Mouse (Mus musculus) fibroblast of lung, adult 2 months (primary cell): ENCODE measurements around the gene Tcp11.

Experiments used
- DNase-seq: peaks from one replicate; pipeline ENCODE4 v3.0.0-alpha.2; 2011; ENCODE audit warnings: low read depth

Tcp11 gene

DNA sequence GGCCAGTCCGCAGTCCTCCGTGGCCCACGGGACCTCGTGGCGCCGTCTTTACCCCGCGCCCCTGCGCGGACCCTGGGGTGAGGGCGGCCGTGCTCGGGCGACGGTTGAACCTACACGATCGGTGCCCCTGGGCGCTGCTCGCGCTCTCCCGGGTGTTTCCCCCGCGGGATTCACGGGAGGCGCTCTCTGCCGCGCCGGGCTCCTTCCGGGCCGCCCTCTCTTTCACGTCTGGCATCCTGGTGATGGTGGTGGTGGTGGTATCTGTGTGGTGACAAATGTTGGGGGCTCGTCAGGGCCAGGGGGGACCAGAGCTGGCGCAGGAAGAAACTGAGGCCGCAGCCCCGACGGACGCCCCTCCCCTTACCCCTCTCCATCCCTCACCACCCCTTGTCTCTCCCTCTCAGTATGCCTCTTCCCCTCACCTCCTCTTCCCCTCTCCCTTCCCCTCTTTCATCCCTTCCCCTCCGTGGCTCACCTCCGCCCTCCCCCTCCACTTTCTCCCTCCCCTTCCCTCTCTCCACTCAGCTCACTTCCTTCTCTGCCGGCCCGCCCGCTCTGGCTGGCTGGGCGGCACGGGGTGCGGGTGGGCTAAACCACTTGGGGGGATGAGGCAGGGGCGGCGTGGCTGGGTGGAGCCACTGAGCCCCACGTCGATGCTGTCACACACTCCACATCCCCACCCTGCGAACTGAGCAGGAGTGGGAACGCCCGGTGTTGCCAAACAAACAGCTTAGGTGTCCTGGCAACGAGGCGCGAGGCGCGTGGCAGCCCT, at the start of gene Tcp11:
TSS of gene Tcp11 (minus strand) at position 595 of the 772 bp plus-strand sequence.
- no peak for DNase-seq

DNA sequence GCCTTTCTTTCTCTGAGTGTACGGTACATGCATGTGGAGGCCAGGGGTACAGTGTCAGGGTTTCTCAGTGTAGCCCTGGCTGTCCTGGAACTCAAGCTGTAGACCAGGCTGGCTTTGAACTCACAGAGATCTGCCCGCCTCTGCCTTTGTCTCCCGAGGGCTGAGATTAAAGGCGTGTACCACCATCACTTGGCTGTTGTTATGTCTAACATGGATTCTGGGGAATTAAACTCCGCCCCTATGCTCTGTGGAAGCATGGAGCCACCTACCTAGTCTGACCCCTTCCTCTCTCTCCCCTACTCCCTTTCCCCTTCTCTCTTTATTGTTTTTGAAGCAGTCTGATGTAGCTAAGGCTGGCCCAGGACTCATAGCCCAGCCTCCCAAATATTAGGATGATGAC, 49.4 kb upstream of the Tcp11 start:
- DNase-seq, result no peak

DNA sequence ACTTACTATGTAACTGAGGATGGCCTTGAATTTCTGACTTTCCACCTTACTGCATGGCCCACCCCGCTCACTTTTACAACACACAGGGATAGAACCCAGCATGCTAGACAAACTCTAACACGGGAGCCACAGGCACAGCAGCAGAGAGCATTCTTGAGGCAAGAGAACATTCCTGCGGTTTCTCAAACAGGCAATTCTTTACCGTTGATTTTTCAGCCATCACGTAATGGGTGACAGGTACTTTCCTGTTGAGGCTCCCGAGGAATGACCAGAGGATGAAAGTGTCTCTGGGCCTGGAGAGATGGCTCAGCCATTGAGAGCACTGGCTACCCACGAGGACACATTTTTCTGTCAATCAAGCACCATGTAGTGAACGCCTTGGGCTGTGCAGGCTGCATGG, 43.9 kb upstream of the Tcp11 start:
- DNase-seq, result peak; percentile 21

DNA sequence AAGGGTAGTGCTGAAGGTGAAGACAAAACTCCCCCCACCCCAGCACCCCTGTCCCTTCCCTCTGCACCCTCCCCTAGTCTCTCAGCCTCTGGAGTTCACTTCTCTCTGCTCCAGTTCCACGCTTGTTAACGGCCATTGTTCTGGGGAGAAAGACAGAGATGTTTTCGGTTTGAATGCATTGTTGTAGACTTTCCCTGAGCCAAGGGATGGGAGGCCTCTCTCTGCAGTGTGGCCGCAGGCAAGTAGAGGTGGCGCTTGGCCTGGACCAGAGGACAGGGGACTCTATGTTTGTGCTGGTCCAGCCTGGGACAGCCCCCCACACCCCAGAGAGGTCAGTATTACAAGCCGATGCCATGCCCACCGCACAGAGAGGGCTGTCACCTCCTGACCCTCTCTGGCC, 43.2 kb upstream of the Tcp11 start:
- no peak for DNase-seq

DNA sequence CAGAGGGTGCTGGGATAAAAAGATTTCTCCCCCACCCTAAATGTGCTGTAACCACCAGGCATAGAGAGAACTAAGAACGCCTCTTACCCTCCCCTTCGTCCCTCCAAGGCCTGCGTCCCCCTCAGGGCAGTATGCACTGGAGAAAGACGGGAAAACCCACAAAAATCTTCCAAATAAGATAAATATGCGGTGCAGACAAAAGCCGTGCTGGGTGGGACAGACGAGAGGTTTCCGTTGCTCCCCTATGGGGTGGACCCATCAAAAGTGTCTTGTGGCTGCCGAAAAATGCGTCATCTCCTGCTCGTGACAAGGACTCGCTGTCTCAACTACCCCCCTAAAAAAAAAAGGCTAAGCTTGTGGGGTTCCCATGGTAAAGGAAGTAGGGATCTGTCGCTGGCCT, 42.5 kb upstream of the Tcp11 start:
- DNase-seq, result no peak

DNA sequence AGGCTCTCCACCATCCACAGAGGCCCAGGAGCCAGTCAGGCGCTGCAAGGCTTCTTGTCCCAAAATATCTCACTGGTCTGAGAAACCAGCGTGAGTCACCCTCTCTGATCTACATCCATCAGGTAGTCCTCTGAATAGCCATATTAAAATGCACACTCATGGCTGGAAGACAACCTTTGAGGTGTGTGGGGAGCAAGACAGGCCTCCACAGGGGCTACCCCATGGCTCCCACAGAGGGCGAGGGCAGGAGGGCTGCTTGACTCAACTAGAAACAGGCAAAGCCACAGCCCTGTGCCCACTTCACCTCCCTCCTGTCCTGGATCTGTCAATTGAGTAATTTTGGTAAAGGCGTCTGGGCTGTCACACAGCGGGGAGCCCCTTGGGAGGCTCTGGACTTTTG, 40.0 kb upstream of the Tcp11 start:
- no peak for DNase-seq

DNA sequence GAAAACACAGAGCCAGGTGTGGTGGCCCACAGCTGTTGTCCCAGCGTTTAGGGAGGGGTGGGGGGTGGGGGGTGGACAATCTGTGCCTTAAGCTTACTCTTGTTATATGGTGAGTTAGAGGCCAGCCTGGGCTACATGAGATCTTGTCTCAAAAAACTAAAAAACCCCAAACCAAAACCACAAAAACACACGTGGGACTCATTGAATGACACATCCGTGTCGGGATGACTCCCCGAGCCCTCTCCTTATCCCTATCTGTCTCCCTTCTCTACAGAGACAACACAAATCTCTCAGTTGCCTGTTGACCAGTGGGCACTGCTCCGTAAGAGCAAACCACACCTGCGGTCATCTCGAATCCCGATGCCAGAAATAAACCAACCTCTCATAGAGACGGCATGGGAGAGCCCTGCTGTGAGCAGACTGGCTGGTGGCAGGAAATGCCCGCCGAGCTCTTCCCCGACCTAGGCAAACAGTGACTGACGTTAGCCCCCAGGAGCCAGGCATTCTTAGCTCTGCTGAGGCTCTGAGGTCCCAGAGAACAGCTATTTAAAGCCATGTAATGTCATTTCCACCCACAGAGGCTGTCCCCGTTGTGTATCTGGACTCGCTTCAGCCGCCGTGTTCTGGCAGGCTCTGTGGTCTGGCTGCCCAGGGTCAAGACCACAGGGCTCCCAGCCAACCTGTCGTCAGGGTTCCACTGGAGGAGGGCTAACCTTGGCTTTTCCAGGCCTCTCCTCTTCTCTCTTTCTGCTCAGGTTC, 37.2 kb upstream of the Tcp11 start:
- no peak for DNase-seq

DNA sequence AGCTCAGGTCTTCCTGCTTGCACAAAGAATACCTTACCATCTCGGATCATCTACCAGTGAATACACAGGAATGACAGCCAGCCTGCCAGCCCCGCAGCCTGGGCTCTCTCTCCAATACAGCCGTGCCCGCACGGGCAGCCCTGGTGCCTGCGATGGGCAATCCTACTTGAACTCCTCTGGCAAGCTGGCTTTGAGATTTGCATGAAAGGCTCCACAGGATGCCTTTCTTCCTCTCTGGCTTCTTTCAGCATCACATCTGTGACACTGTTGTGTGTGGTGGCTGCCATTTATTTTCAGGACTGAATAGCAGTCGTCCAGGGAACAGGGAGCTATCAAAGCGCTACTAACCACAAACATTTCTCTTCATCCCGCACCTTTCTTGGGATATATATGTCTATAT, 35.9 kb upstream of the Tcp11 start:
- no peak for DNase-seq

DNA sequence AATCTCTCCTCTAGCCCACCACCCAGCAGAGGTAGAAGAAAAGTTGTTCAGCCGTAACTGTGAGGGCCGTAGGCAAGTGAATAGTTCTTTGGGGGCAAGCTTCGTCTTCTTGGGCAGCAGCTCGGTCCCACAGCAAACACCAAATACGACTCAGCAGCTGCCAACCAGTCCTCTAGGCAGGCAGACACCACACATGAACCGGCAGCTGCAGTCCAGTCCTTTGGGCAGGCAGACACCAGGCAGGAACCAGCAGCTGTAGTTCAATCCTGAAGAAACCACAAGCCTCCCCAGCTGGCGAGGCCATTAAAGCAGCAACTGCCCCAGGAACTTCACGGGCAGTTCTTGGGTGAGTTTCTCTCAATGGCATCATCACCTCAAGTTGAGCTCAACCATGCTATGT, 31.8 kb upstream of the Tcp11 start:
- DNase-seq, result no peak

DNA sequence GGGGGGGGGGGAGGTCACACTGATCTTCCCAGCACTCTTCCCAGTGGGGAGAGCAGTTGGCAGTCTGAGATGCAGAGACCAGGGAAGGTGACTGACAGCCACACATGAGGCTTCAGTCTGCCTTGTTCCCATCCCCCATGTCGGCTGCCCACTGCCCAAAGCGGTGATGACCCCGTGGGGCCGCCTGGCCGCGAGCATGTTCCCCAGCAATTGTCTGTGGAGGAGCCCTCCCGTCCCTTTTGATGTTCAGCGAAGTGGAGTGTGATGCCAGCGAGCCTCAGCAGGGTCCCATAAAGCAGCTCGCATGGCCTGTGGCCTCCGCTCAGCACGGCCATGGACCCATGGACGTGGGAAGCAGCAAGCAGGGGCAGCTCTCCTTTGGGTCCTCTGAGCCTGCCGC, 26.8 kb upstream of the Tcp11 start:
- no peak for DNase-seq

DNA sequence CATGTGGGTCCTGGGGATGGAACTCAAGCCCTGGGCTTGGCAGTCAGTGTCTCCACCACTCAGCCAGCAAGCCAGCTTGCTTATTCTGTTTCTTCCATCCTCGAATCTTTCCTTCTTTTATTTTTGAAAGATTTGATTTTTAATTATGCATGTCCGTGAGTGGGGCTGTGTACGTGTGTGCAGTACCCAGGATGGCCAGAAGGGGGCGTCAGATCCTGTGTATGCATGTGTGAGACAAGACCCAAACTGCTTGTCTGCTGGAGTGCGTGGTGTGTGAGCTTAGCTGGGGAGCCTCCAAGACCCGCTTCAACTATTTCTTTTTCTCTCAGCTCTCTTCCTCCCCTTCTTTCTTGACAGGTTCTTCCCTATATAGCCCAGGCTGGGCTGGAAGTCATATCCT, 25.9 kb upstream of the Tcp11 start:
- DNase-seq, result no peak

DNA sequence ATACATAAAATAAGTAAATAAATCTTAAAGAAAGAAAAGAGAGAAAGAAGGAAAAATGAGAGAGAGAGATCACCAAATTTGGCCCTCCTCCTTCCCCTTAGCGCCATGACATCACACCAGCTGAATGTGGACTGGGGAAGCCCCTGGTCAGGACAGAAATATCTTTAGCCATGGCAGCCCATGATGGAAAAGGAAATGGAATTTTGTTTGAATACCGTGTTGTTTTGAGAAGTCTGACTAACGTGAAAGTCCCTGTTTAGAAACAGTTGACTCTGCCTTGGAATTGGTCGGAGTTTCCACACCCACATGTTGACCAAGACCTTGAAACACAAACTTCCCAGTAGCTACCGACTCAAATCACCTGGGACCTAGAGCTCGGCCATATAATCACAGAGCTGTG, 24.0 kb upstream of the Tcp11 start:
- no peak for DNase-seq

DNA sequence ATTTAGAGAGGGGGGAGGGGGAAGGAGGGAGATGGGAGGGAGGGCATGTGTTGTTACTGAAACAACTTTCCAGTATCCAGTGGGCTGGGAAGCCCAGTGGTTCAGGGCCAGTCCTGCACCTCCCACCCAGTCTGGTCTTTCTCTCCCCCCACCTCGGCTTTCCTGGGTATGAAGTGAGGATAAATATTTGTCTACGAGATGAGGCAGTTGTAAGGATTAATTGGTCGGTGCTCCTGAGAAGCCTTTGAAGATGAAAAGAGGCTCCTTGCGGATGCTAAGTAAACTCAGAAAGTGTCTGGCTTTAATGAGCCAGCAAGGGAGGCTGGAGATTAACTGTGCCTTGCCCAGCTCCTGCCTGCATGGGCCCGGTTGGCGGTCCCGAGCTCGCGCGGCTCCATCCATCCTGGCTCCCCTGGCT, 21.5 kb upstream of the Tcp11 start:
- DNase-seq, result no peak

DNA sequence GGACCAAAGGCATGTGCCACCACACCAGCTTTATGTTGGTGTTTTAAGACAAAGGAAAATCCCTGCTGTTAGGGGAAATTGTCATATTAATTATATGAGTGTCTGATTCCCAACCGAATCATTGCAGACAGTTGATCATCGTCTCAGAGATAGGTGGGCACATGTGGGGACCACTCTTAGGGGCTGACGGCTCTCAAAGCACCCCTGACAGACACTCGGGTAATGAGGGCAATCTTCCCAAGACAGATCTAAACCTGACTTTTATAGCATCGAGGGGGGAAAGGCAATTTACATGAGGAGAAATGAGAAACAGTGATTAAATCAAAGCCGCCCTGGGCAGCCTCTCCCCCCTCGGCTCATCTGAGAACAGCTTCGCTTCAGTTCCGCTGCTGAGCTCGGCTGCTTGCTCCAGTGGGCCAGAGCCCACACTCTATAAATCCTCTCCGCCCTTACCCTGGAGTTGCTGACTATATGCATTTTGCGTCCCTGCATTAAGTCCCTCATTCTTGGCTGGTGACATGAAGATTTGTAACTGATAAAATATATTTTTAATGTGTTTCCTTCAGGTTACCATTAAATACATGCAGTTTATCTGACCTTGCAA, 20.9 kb upstream of the Tcp11 start:
- no peak for DNase-seq

DNA sequence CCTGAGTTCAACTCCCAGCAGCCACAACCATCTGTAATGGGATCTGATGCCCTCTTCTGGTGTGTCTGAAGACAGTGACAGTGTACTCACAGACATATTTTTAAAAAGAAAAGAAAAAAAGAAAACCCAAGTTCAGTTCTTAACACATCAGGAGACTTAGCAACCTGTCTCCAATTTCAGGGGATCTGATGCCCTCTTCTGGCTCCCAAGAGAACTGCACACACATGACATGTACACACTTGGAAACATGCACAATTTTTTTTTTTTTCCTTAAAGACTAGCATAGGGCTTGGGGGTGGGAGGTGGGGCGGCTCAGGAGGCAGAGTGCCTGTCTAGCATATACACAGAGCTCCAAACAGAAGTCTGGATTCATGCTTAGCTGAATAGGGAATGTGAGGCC, 20.2 kb upstream of the Tcp11 start:
- DNase-seq, result no peak

DNA sequence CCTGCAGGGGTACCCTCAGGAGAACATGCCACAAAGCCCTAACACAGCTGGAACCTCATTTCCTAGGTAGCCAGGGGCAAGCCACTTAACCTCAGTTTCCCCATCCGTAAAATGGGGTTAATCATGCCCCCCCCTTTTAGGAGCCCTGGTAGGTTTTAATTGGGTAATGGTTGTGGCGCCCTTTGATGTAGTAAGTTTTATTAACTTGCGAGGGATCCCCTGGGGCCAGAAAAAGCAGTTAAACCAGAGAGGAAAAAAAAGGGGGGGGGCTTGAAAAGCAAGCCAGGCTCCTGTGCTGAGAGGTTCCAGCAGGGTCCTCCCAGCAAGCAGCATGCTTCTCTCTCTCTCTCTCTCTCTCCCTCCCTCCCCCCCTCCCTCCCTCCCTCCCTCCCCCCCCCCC, 18.6 kb upstream of the Tcp11 start:
- DNase-seq, result no peak

DNA sequence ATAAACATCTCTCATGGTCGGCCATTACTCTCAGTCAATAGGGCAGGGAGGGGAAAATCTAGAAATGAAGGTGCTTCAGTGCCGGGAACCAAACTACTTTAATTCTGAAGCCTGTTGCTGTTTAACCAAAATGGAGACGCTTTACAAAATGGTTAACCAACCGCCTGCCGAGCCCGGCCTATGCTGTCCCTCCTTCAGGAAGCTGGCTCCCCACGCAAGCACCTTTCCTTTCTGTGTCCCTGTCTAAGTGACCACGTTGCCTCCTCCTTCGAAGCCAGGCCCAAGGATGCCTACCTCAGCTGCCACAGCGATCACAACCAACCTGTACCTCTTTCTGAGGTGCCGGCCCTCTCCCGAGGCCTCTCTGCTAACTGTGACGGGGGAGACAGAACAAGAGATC, 16.9 kb upstream of the Tcp11 start:
- DNase-seq, result no peak

DNA sequence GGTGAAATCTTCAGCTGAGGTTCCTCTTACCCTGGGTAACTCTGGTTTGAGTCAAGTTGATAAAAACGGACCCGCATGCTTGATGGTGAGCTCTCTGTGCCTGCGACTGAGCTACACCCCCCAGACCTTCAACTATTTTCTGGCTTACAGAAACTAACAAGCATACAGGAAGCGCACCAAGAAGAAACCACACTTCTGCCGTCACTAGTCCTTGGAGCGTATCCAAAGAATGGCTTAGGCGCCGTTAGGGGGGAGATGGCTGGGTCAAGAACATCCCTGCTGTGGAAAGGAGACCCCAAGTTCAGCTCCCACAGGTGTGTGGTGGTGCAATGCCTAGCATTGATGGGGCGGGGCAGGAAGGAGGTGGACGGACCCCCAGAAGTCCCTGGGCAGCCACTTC, 16.0 kb upstream of the Tcp11 start:
- no peak for DNase-seq

DNA sequence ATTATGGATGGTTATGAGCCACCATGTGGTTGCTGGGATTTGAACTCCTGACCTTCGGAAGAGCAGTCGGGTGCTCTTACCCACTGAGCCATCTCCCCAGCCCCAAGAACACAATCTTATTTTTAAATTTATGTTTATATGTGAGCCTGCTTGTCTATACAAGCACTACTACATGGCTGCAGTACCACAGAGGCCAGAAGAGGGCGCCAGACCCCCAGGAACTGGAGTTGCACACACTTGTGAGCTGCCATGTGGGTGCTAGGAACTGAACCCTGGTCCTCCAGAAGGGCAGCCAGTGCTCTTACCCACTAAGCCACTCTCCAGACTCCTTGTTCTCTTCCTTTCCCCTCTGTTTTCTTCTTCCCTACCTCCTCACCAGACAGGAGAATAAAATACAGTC, 13.4 kb upstream of the Tcp11 start:
- DNase-seq, result no peak

DNA sequence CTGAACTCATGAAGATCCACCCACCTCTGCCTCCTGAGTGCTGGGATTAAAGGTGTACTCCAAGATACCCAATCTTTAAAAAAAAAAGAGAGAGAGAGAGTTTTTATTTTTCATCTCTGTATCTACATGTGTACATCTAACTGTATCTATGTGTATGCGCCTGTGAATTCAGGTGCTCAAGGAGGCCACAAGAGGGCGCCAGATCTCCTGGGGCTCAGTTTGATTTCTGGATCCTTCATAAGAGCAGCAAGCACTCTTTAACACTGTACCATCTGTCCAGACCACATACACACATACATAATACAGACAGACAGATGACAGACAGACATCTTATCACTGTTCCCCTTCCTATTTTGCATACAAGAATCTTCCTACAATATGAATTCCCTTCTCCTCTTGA, 11.9 kb upstream of the Tcp11 start:
- DNase-seq, result no peak

DNA sequence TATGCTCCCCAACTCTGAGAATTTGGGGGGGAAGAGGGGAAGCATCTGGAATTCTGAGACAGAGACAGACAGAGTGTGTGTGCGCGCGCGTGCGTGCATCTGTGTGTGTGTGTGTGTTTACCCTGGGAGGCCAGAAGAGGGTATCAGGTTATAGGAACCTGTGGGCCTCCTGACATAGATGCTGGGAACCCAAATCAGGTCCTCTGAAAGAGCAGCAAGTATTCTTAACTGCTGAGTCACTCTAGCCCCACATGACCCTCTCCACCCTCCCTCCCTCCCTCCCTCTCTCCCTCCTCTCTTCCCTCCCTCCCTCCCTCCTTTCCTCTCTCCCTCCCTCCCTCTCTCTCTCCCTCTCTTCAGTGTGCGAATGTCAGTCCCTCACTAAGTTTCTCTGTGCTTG, 8.3 kb upstream of the Tcp11 start:
- DNase-seq, result no peak

DNA sequence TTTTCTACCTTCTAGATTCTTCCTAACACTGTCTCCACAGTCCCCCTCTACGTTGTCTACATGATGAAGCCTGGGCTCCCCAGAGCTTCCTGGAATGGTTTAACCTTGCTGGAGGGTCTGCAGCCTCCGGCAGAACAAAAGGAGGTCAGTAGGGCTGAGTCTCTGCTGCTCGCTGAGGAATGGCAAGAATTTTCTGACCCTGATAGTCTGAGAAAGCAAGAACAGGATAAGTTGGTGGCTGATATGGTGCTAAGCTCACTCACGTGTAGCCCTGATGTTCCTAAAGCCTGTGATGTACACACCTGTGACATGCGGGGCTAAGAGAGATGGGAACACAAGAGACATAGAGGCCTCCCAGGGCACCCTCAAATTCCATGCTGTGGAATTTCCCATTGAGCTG, 7.0 kb upstream of the Tcp11 start:
- no peak for DNase-seq

DNA sequence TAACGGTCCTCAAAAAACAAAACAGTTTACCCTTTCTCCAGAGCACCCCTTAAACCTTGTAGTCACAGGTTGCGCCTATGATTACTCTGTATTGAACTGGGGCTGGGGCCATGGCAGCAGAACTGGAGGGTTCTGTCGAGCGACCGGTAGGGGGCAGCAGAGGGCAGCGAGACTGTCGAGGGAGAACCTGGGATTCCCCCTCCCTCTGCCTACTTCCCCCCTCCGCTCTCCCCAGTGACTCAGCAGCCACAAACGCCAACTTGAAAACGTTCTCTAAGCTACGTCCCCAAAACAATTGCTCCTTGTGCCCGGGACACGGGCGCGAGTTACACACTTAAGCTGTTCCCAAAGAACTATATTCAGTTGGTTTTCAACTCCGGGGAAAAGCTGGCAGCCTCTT, 4.5 kb upstream of the Tcp11 start:
- DNase-seq, result peak; percentile 88
